Mouse (Mus musculus): ENCODE results near the gene Ran. TPM values are rescaled to one million over a fixed set of nuclear protein-coding genes. Genes with fewer than 3 reads are reported as not detected.
"Not testable (repeated sequence)": the region's sequence is repeated elsewhere in the genome, so short reads cannot be mapped to it uniquely, and the experiment has no call there.

Gene Ran
- polyA plus RNA-seq (2014; fragmentation: Nextera tagmentation; extraction: Ambion mirVana), result 799 and 828 TPM in 2 replicates

DNA sequence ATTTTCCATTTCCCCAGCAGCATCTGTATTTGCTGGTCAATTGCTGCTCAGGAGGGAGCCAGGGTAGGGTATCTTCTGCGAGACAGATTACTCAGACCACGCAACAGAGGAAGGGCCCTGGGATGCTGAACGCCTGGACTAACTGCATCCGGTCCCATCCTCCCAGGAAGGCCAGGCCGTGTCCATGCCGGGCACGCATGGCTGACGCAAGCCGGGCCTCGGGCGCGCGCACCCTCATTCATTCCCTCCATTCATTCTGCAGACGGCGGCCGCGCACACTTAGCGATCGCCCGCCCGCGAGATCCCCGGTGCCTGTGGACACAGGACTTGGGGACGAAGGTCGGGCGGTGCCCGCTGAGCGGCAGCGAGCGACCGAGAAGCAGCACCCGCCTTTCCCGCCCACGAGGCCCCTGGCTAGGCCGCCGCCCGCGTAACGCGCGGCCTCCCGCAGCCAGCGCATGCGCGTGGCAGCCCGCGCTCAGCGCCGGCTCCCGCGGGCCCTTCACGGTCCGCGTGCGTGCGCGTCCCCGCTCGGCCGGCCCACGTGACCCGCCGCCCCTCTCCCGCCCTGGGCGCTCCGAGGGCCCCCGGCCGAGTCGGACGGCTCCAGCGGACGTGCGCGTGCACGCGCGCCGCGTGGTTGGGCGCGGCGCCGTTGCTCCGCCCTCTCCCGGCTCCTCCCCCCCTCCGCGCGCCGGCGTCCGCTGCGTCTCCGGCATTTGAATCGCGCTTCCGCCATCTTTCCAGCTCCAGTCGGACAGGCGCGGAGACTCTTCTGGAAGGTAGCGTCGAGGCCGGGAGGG is at the start of gene Ran:
Ran (plus strand) TSS at position 573 of the 803 bp plus-strand sequence.
- Histone ChIP-seq H3K4me2 (replicated peaks; ENCODE audit: low read depth, low read length) (peak within 1 kb of the TSS; percentile 62), H3K27me3 (ENCODE audit: control insufficient read depth, insufficient read depth, low read length) (no peaks in the 10 kb centered on the region), H3K9me3 (ENCODE audit: control insufficient read depth, low read length) (no peaks in the 10 kb centered on the region), H3K4me1 (replicated peaks; ENCODE audit: control insufficient read depth, insufficient read depth, low read length) (no peaks in the 10 kb centered on the region), H3K27ac (ENCODE audit: low read depth, low read length) (peak within 1 kb of the TSS; percentile 99), H3K36me3 (ENCODE audit: control insufficient read depth, insufficient read depth, low read length) (no peaks in the 10 kb centered on the region), H3K4me3 (ENCODE audit: low read depth, low read length) (peak within 1 kb of the TSS; percentile 96), H3K9ac (ENCODE audit: low read depth, low read length) (peak within 1 kb of the TSS; percentile 98)
- under 1% methylated on average over 90 of the region's 102 CpGs for WGBS
- ATAC-seq (ENCODE audit: low FRiP score) (peak; percentile 93), DNase-seq (ENCODE audit: low spot score) (peak; percentile 99)

DNA sequence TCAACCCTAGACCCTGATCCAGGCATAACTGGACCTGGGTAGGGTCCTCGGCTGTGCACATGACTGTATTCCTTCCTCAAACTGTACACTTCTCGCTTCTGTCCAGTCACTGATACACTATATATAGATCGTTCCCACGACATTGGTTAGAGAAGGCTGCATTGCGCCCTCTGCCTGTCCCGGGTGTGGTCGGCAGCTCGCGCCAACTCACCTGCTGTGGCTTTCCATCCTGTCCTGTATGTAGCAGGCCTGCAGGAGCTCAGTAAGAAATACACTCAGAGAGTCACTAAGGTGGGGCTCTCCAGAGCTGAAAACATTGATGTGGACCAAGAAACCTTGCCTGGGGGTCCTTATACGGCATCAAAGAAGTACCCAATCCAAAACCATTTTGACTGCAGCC is 49.0 kb upstream of the Ran start:
- DNase-seq (ENCODE audit: low spot score) (no peak), ATAC-seq (ENCODE audit: low FRiP score) (no peak)
- WGBS, result 72% methylated on average over 10 of the region's 10 CpGs
- Histone ChIP-seq H3K27ac (ENCODE audit: low read depth, low read length) (no peak overlapping the region), H3K9ac (ENCODE audit: low read depth, low read length) (no peak overlapping the region), H3K4me2 (replicated peaks; ENCODE audit: low read depth, low read length) (no peak overlapping the region), H3K27me3 (ENCODE audit: control insufficient read depth, insufficient read depth, low read length) (no peaks in the 10 kb centered on the region), H3K36me3 (ENCODE audit: control insufficient read depth, insufficient read depth, low read length) (no peaks in the 10 kb centered on the region), H3K4me3 (ENCODE audit: low read depth, low read length) (no peak overlapping the region), H3K4me1 (replicated peaks; ENCODE audit: control insufficient read depth, insufficient read depth, low read length) (no peaks in the 10 kb centered on the region), H3K9me3 (ENCODE audit: control insufficient read depth, low read length) (no peaks in the 10 kb centered on the region)

- no peak overlapping the region for H3K9ac ChIP-seq (ENCODE audit: low read depth, low read length)
- no peaks in the 10 kb centered on the region for H3K4me1 ChIP-seq (replicated peaks; ENCODE audit: control insufficient read depth, insufficient read depth, low read length)
- no peak overlapping the region for H3K27ac ChIP-seq (ENCODE audit: low read depth, low read length)
- ATAC-seq (ENCODE audit: low FRiP score) (no peak), DNase-seq (ENCODE audit: low spot score) (peak; percentile 88)
- H3K27me3 ChIP-seq (ENCODE audit: control insufficient read depth, insufficient read depth, low read length), result no peaks in the 10 kb centered on the region
- H3K4me2 ChIP-seq (replicated peaks; ENCODE audit: low read depth, low read length), result no peak overlapping the region
- no peaks in the 10 kb centered on the region for H3K9me3 ChIP-seq (ENCODE audit: control insufficient read depth, low read length)
- no peaks in the 10 kb centered on the region for H3K36me3 ChIP-seq (ENCODE audit: control insufficient read depth, insufficient read depth, low read length)
- no peak overlapping the region for H3K4me3 ChIP-seq (ENCODE audit: low read depth, low read length)
- 16% methylated on average over 14 of the region's 14 CpGs for WGBS
Measured at GRCm38 (mm10) chr5:128971298-128971697, 48.6 kb upstream of the Ran start.

- Histone ChIP-seq H3K36me3 (ENCODE audit: control insufficient read depth, insufficient read depth, low read length) (no peaks in the 10 kb centered on the region), H3K9ac (ENCODE audit: low read depth, low read length) (no peak overlapping the region), H3K4me2 (replicated peaks; ENCODE audit: low read depth, low read length) (no peak overlapping the region), H3K4me3 (ENCODE audit: low read depth, low read length) (no peak overlapping the region), H3K9me3 (ENCODE audit: control insufficient read depth, low read length) (no peaks in the 10 kb centered on the region), H3K27me3 (ENCODE audit: control insufficient read depth, insufficient read depth, low read length) (no peaks in the 10 kb centered on the region), H3K4me1 (replicated peaks; ENCODE audit: control insufficient read depth, insufficient read depth, low read length) (no peaks in the 10 kb centered on the region), H3K27ac (ENCODE audit: low read depth, low read length) (no peak overlapping the region)
- WGBS, result 14% methylated on average over 4 of the region's 4 CpGs
- DNase-seq (ENCODE audit: low spot score), result peak; percentile 70
- no peak for ATAC-seq (ENCODE audit: low FRiP score)
Measured at GRCm38 (mm10) chr5:128976266-128976665, 43.6 kb upstream of the Ran start.

- H3K36me3 ChIP-seq (ENCODE audit: control insufficient read depth, insufficient read depth, low read length); H3K9ac ChIP-seq (ENCODE audit: low read depth, low read length); H3K4me2 ChIP-seq (replicated peaks; ENCODE audit: low read depth, low read length); H3K4me1 ChIP-seq (replicated peaks; ENCODE audit: control insufficient read depth, insufficient read depth, low read length); ATAC-seq (ENCODE audit: low FRiP score); H3K9me3 ChIP-seq (ENCODE audit: control insufficient read depth, low read length); H3K27me3 ChIP-seq (ENCODE audit: control insufficient read depth, insufficient read depth, low read length); H3K4me3 ChIP-seq (ENCODE audit: low read depth, low read length); H3K27ac ChIP-seq (ENCODE audit: low read depth, low read length); DNase-seq (ENCODE audit: low spot score): not testable (repeated sequence)
- WGBS, result 74% methylated on average over 1 of the region's 1 CpGs
Measured at GRCm38 (mm10) chr5:128977466-128977865, 42.4 kb upstream of the Ran start.

DNA sequence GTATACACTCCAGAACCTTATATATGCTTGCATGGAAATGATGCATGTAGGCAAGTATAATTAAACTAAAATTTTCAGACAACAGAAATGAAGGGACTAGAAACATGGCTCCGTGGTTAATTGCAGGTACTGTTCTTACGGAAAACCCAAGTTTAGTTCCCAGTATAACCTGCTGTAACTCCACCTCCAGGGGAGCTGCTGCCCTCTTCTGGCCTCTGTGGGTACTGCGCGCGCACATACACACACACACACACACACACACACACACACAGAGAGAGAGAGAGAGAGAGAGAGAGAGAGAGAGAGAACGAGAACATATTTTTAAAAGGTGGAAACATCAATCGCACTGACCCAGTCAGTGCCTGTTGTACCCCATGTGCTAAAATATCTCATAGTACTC is 40.9 kb upstream of the Ran start:
- Histone ChIP-seq H3K9me3 (ENCODE audit: control insufficient read depth, low read length) (no peaks in the 10 kb centered on the region), H3K36me3 (ENCODE audit: control insufficient read depth, insufficient read depth, low read length) (no peaks in the 10 kb centered on the region), H3K27me3 (ENCODE audit: control insufficient read depth, insufficient read depth, low read length) (no peaks in the 10 kb centered on the region), H3K4me1 (replicated peaks; ENCODE audit: control insufficient read depth, insufficient read depth, low read length) (no peaks in the 10 kb centered on the region), H3K4me3 (ENCODE audit: low read depth, low read length) (no peak overlapping the region), H3K27ac (ENCODE audit: low read depth, low read length) (no peak overlapping the region), H3K9ac (ENCODE audit: low read depth, low read length) (no peak overlapping the region), H3K4me2 (replicated peaks; ENCODE audit: low read depth, low read length) (no peak overlapping the region)
- 96% methylated on average over 7 of the region's 7 CpGs for WGBS
- no peak for ATAC-seq (ENCODE audit: low FRiP score)
- DNase-seq (ENCODE audit: low spot score), result no peak

DNA sequence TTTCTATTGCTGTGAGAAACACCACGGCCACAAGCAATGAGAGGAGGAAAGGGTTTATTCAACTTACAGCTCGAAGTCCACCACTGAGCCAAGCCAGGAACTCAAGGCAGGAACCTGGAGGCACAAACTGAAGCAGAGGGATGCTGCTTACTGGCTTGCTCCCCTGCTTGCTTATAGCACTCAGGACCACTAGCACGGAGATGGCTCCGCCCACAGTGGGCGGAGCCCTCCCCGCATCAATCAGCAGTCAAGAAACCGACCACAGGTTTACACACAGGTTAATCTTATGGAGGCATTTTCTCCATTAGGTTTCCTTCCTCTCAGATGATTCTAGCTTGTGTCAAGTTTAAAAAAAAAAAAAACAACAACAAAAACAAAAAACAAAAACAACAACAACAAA is 39.0 kb upstream of the Ran start:
- Histone ChIP-seq H3K27me3 (ENCODE audit: control insufficient read depth, insufficient read depth, low read length) (no peaks in the 10 kb centered on the region), H3K4me3 (ENCODE audit: low read depth, low read length) (no peak overlapping the region), H3K9ac (ENCODE audit: low read depth, low read length) (no peak overlapping the region), H3K36me3 (ENCODE audit: control insufficient read depth, insufficient read depth, low read length) (0 out of 2 replicates have a peak, but pooled peaks cover 3% of the 10 kb centered on the region), H3K4me2 (replicated peaks; ENCODE audit: low read depth, low read length) (no peak overlapping the region), H3K27ac (ENCODE audit: low read depth, low read length) (no peak overlapping the region), H3K9me3 (ENCODE audit: control insufficient read depth, low read length) (no peaks in the 10 kb centered on the region), H3K4me1 (replicated peaks; ENCODE audit: control insufficient read depth, insufficient read depth, low read length) (no peaks in the 10 kb centered on the region)
- DNase-seq (ENCODE audit: low spot score) (no peak), ATAC-seq (ENCODE audit: low FRiP score) (no peak)
- 68% methylated on average over 7 of the region's 7 CpGs for WGBS

DNA sequence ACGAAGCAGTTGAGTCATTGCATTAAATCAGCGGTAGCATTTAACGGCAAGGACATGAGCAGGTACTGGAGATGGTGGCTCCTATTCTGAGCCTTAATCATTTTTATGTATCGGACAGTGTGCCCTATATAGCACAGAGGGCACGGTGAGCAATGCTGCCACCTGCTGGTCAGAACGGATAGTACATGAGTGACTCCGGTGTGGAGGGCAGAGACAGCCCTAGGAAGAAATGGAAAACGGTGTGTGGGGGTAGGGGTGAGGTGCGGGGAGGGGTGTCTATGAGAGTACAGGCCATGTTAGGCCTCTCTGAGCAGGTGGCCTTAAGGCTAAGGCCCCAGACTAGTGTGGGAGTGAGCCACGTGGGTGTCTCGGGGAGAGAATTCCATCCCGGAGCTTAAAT is 38.3 kb upstream of the Ran start:
- ATAC-seq (ENCODE audit: low FRiP score) (0 out of 2 replicates have a peak, but pooled peaks have one; percentile 47), DNase-seq (ENCODE audit: low spot score) (peak; percentile 88)
- H3K9ac ChIP-seq (ENCODE audit: low read depth, low read length), result no peak overlapping the region
- no peak overlapping the region for H3K4me2 ChIP-seq (replicated peaks; ENCODE audit: low read depth, low read length)
- 29% methylated on average over 12 of the region's 12 CpGs for WGBS
- no peaks in the 10 kb centered on the region for H3K9me3 ChIP-seq (ENCODE audit: control insufficient read depth, low read length)
- no peaks in the 10 kb centered on the region for H3K4me1 ChIP-seq (replicated peaks; ENCODE audit: control insufficient read depth, insufficient read depth, low read length)
- no peak overlapping the region for H3K4me3 ChIP-seq (ENCODE audit: low read depth, low read length)
- H3K27me3 ChIP-seq (ENCODE audit: control insufficient read depth, insufficient read depth, low read length), result no peaks in the 10 kb centered on the region
- no peak overlapping the region for H3K27ac ChIP-seq (ENCODE audit: low read depth, low read length)
- 0 out of 2 replicates have a peak, but pooled peaks cover 3% of the 10 kb centered on the region for H3K36me3 ChIP-seq (ENCODE audit: control insufficient read depth, insufficient read depth, low read length)

- Histone ChIP-seq H3K9me3 (ENCODE audit: control insufficient read depth, low read length) (no peaks in the 10 kb centered on the region), H3K36me3 (ENCODE audit: control insufficient read depth, insufficient read depth, low read length) (0 out of 2 replicates have a peak, but pooled peaks cover 3% of the 10 kb centered on the region), H3K4me3 (ENCODE audit: low read depth, low read length) (no peak overlapping the region), H3K9ac (ENCODE audit: low read depth, low read length) (no peak overlapping the region), H3K27me3 (ENCODE audit: control insufficient read depth, insufficient read depth, low read length) (no peaks in the 10 kb centered on the region), H3K4me2 (replicated peaks; ENCODE audit: low read depth, low read length) (no peak overlapping the region), H3K27ac (ENCODE audit: low read depth, low read length) (no peak overlapping the region), H3K4me1 (replicated peaks; ENCODE audit: control insufficient read depth, insufficient read depth, low read length) (no peaks in the 10 kb centered on the region)
- 94% methylated on average over 6 of the region's 6 CpGs for WGBS
- DNase-seq (ENCODE audit: low spot score), result no peak
- no peak for ATAC-seq (ENCODE audit: low FRiP score)
Measured at GRCm38 (mm10) chr5:128984536-128984935, 35.3 kb upstream of the Ran start.
